Mouse (Mus musculus) liver, embryonic 12.5 days (tissue): ENCODE measurements around the gene Trpc2. TPM values are rescaled to one million over a fixed set of nuclear protein-coding genes. Genes with fewer than 3 reads are reported as not detected.

Experiments used
- polyA plus RNA-seq: library from polyadenylated mRNA; unstranded; fragments of >200 nt; fragmentation: Nextera tagmentation; extraction: Ambion mirVana; gene quantifications from 2 replicates; pipeline ENCODE4 v1.2.1, GENCODE M21; 2016

The Trpc2 gene
- polyA plus RNA-seq, 1 experiment from 2014 or later: not detected

Other genes with a start within 250 kb of the Trpc2 start
- 6.9 and 7.4 TPM in 2 replicates for gene Inppl1, start 244.9 kb upstream of the Trpc2 start, polyA plus RNA-seq
- 3.0 and 3.2 TPM in 2 replicates for gene Folr2, start 225.9 kb upstream of the Trpc2 start, polyA plus RNA-seq
- gene Anapc15, start 219.4 kb upstream of the Trpc2 start, polyA plus RNA-seq: 72.0 and 82.2 TPM in 2 replicates
- 0.50 and 0.70 TPM in 2 replicates for gene Folr1, start 212.3 kb upstream of the Trpc2 start, polyA plus RNA-seq
- gene Lamtor1, start 177.2 kb upstream of the Trpc2 start, polyA plus RNA-seq: 82.3 and 82.5 TPM in 2 replicates
- gene Tomt, start 176.8 kb upstream of the Trpc2 start, polyA plus RNA-seq: 0.14 and 0.30 TPM in 2 replicates
- 2.8 and 3.6 TPM in 2 replicates for gene Lrrc51, start 149.2 kb upstream of the Trpc2 start, polyA plus RNA-seq
- gene Numa1, start 149.0 kb upstream of the Trpc2 start, polyA plus RNA-seq: 48.7 and 53.0 TPM in 2 replicates
- gene Il18bp, start 64.4 kb upstream of the Trpc2 start, polyA plus RNA-seq: 4.5 and 4.9 TPM in 2 replicates
- gene Rnf121, start 17.6 kb upstream of the Trpc2 start, polyA plus RNA-seq: 12.7 and 13.4 TPM in 2 replicates
- gene Xndc1, start 17.6 kb upstream of the Trpc2 start, polyA plus RNA-seq: 20.2 and 21.0 TPM in 2 replicates
- gene Xntrpc, start 17.4 kb upstream of the Trpc2 start, polyA plus RNA-seq: 0.33 and 0.41 TPM in 2 replicates
- 0.12 and 0.42 TPM in 2 replicates for gene Art1, start 18.6 kb downstream of the Trpc2 start, polyA plus RNA-seq
- 0.18 and 0.36 TPM in 2 replicates for gene Art5, start 26.4 kb downstream of the Trpc2 start, polyA plus RNA-seq
- gene Chrna10, start 33.7 kb downstream of the Trpc2 start, polyA plus RNA-seq: not detected in 2 replicates
- 30.4 and 31.0 TPM in 2 replicates for gene Nup98, start 127.1 kb downstream of the Trpc2 start, polyA plus RNA-seq
- 28.5 and 28.6 TPM in 2 replicates for gene Pgap2, start 127.1 kb downstream of the Trpc2 start, polyA plus RNA-seq
- 61.3 and 63.3 TPM in 2 replicates for gene Rhog, start 172.9 kb downstream of the Trpc2 start, polyA plus RNA-seq
- gene Stim1, start 184.7 kb downstream of the Trpc2 start, polyA plus RNA-seq: 19.5 and 19.9 TPM in 2 replicates